Mouse (Mus musculus) liver, embryonic 14.5 days (tissue): ENCODE data around the gene Vmn1r94.
"Not testable (repeated sequence)": the region's sequence is repeated elsewhere in the genome, so short reads cannot be mapped to it uniquely, and the experiment has no call there.

Experiments
- CTCF ChIP-seq: IDR thresholded peaks from 2 replicates; pipeline ENCODE4 v1.5.1; 2016; ENCODE audit warnings: antibody characterized with exemption, low read depth, control low read depth
- EP300 ChIP-seq: IDR thresholded peaks from 2 replicates; pipeline ENCODE4 v1.6.1; 2016; ENCODE audit warnings: antibody characterized with exemption, low read depth

- not testable (repeated sequence) for TF ChIP-seq CTCF, EP300
Measured at GRCm38 (mm10) chr7:20205507-20205906, 37.3 kb upstream of the Vmn1r94 start, which contains the start of gene Gm6164.
